Mouse (Mus musculus) hindbrain, postnatal 0 days (tissue): Measurements from ENCODE around the gene Disp1. TPM values are rescaled to one million over a fixed set of nuclear protein-coding genes. Genes with fewer than 3 reads are reported as not detected.

Experiments used
- ATAC-seq: fragments of 200-750 bp; cut with Nextera tagmentation; 2 replicates; pipeline ENCODE4 v1.8.0; 2017; ENCODE audit warnings: mild to moderate bottlenecking, moderate TSS enrichment, moderate library complexity
- DNase-seq: peaks from one replicate; pipeline ENCODE4 v3.0.0-alpha.2; 2015; ENCODE audit warnings: low spot score
- H3K27ac ChIP-seq: fragments of 300-500 bp; sonication (generic); 2 replicates; pipeline ENCODE4 v1.5.1; 2014; ENCODE audit warnings: mild to moderate bottlenecking
- H3K27me3 ChIP-seq: fragments of 300-500 bp; sonication (generic); 2 replicates; pipeline ENCODE4 v1.6.1; 2014; ENCODE audit warnings: low read length, mixed read lengths; ENCODE audit not compliant: insufficient read depth
- H3K36me3 ChIP-seq: fragments of 300-500 bp; sonication (generic); 2 replicates; pipeline ENCODE4 v1.6.1; 2014; ENCODE audit warnings: low read length, mixed read lengths; ENCODE audit not compliant: insufficient read depth
- H3K4me1 ChIP-seq: fragments of 300-500 bp; sonication (generic); 2 replicates; pipeline ENCODE4 v1.6.1; 2014; ENCODE audit warnings: antibody characterized with exemption, low read length, mixed read lengths; ENCODE audit not compliant: insufficient read depth
- H3K4me2 ChIP-seq: fragments of 300-500 bp; sonication (generic); 2 replicates; pipeline ENCODE4 v1.6.1; 2014; ENCODE audit warnings: low read depth, mild to moderate bottlenecking, low read length, moderate library complexity, mixed read lengths
- H3K4me3 ChIP-seq: fragments of 300-500 bp; sonication (generic); 2 replicates; pipeline ENCODE4 v1.5.1; 2014; ENCODE audit warnings: low read length
- H3K9ac ChIP-seq: fragments of 300-500 bp; sonication (generic); replicated peaks from 2 replicates; pipeline ENCODE4 v1.6.1; 2014; ENCODE audit warnings: mild to moderate bottlenecking, low read length, moderate library complexity, mixed read lengths
- H3K9me3 ChIP-seq: fragments of 300-500 bp; sonication (generic); 2 replicates; pipeline ENCODE4 v1.6.1; 2016; ENCODE audit warnings: low read length, mixed read lengths
- CTCF ChIP-seq: IDR thresholded peaks from 2 replicates; pipeline ENCODE4 v1.5.1; 2016; ENCODE audit warnings: antibody characterized with exemption, control low read depth, low read depth
- WGBS: fragments of 180-500 bp; shearing (Covaris S2); extraction: QIAGEN DNeasy Blood & Tissue Kit; methylation state at CpG from one replicate; pipeline ENCODE4 v1.1.7; 2014; 5-methylcytosine and 5-hydroxymethylcytosine counted together
- polyA plus RNA-seq: library from polyadenylated mRNA; unstranded; fragments of >200 nt; fragmentation: Nextera tagmentation; extraction: Ambion mirVana; gene quantifications from 2 replicates; pipeline ENCODE4 v1.2.1, GENCODE M21; 2015
- total RNA-seq: library from RNA; depleted of rRNA; stranded (reverse); fragments of >200 nt; gene quantifications from 2 replicates; pipeline ENCODE4 v1.2.3, GENCODE M21; 2014

The Disp1 gene
- total and polyA plus RNA-seq, 2 experiments from 2014 or later, result 7.4 to 8.2 TPM

DNA sequence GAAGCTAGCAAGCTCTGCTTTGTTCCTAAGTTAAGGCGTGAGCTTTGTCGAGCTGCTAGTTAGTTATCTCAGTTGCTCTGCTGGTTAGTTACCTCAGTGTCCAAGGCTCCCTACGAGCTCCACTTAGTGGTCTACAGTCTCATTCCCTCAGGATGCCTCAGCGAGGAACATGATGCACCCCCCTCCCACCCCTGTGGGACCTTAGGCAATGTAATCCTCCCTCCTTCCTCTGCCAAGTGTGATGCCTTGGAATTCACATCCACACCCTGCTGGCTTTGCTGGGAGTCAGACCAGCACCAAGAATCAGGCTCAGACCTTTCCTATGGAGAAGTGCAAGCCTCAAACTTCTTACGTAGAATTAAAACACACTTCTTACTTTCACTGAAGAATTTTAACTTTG lies 65.7 kb downstream of the Disp1 start:
- Histone ChIP-seq H3K9me3 (no peaks in the 10 kb centered on the region), H3K4me3 (no peak overlapping the region), H3K9ac (no peak overlapping the region), H3K4me1 (no peaks in the 10 kb centered on the region), H3K36me3 (no peaks in the 10 kb centered on the region), H3K27me3 (no peaks in the 10 kb centered on the region), H3K4me2 (no peak overlapping the region), H3K27ac (no peak overlapping the region)
- TF ChIP-seq CTCF, result no peak
- WGBS, result 72% methylated on average over 5 of the region's 5 CpGs
- ATAC-seq (no peak), DNase-seq (no peak)

- WGBS, result 36% methylated on average over 7 of the region's 7 CpGs
- DNase-seq (no peak), ATAC-seq (0 out of 2 replicates have a peak, but pooled peaks have one; percentile 66)
- Histone ChIP-seq H3K9ac (no peak overlapping the region), H3K36me3 (no peaks in the 10 kb centered on the region), H3K4me1 (0 out of 2 replicates have a peak, but pooled peaks cover 4% of the 10 kb centered on the region), H3K27ac (peak overlapping the region; percentile 37; the same call in 1 of the 2 replicates), H3K9me3 (no peaks in the 10 kb centered on the region), H3K27me3 (no peaks in the 10 kb centered on the region), H3K4me3 (no peak overlapping the region), H3K4me2 (no peak overlapping the region)
- TF ChIP-seq CTCF, result no peak
Measured at GRCm38 (mm10) chr1:183154296-183155204, 66.8 kb downstream of the Disp1 start.

GRCm38 (mm10) chr1:183153354-183153753 lies 68.0 kb downstream of the Disp1 start:
- no peak for TF ChIP-seq CTCF
- ATAC-seq (no peak), DNase-seq (no peak)
- 0 out of 2 replicates have a peak, but pooled peaks cover 4% of the 10 kb centered on the region for H3K4me1 ChIP-seq
- H3K36me3 ChIP-seq, result no peaks in the 10 kb centered on the region
- H3K27ac ChIP-seq, result no peak overlapping the region
- H3K27me3 ChIP-seq, result no peaks in the 10 kb centered on the region
- H3K4me2 ChIP-seq, result no peak overlapping the region
- no peak overlapping the region for H3K9ac ChIP-seq
- 90% methylated on average over 4 of the region's 4 CpGs for WGBS
- H3K4me3 ChIP-seq, result no peak overlapping the region
- H3K9me3 ChIP-seq, result no peaks in the 10 kb centered on the region

- H3K9ac ChIP-seq, result no peak overlapping the region
- H3K27me3 ChIP-seq, result no peaks in the 10 kb centered on the region
- no peak for ATAC-seq
- peaks cover 4% of the 10 kb centered on the region; the same call in 1 of the 2 replicates for H3K4me1 ChIP-seq
- 84% methylated on average over 12 of the region's 12 CpGs for WGBS
- H3K4me2 ChIP-seq, result no peak overlapping the region
- H3K27ac ChIP-seq, result no peak overlapping the region
- no peak for DNase-seq
- no peak for TF ChIP-seq CTCF
- H3K9me3 ChIP-seq, result no peaks in the 10 kb centered on the region
- no peak overlapping the region for H3K4me3 ChIP-seq
- no peaks in the 10 kb centered on the region for H3K36me3 ChIP-seq
Measured at GRCm38 (mm10) chr1:183151510-183152319, 69.6 kb downstream of the Disp1 start.

GRCm38 (mm10) chr1:183150379-183150840 lies 70.9 kb downstream of the Disp1 start:
- peak; percentile 57; the same call in 1 of the 2 replicates for ATAC-seq
- no peak overlapping the region for H3K4me3 ChIP-seq
- H3K9me3 ChIP-seq, result no peaks in the 10 kb centered on the region
- 31% methylated on average over 12 of the region's 12 CpGs for WGBS
- no peaks in the 10 kb centered on the region for H3K27me3 ChIP-seq
- no peak for TF ChIP-seq CTCF
- no peak overlapping the region for H3K27ac ChIP-seq
- H3K4me1 ChIP-seq, result peaks cover 4% of the 10 kb centered on the region; the same call in 1 of the 2 replicates
- H3K9ac ChIP-seq, result no peak overlapping the region
- H3K4me2 ChIP-seq, result no peak overlapping the region
- no peak for DNase-seq
- no peaks in the 10 kb centered on the region for H3K36me3 ChIP-seq

- Histone ChIP-seq H3K4me1 (peaks cover 4% of the 10 kb centered on the region; the same call in 1 of the 2 replicates), H3K27ac (0 out of 2 replicates have a peak overlapping the region, but pooled peaks have one; percentile 13), H3K27me3 (no peaks in the 10 kb centered on the region), H3K9me3 (no peaks in the 10 kb centered on the region), H3K4me2 (no peak overlapping the region), H3K36me3 (no peaks in the 10 kb centered on the region), H3K4me3 (no peak overlapping the region), H3K9ac (no peak overlapping the region)
- DNase-seq, result no peak
- WGBS, result 44% methylated on average over 5 of the region's 5 CpGs
- ATAC-seq, result no peak
- no peak for TF ChIP-seq CTCF
Measured at GRCm38 (mm10) chr1:183149571-183150105, 71.7 kb downstream of the Disp1 start.
